Mouse (Mus musculus): ENCODE measurements around the gene Prkra. TPM values are rescaled to one million over a fixed set of nuclear protein-coding genes. Genes with fewer than 3 reads are reported as not detected.

Gene Prkra
- polyA plus RNA-seq, 1 experiment: 17.0 TPM

- DNase-seq: peak; percentile 96
- Histone ChIP-seq H3K27ac (ENCODE audit: insufficient read depth, low read depth, low read length) (peak within 1 kb of the TSS; percentile 58), H3K36me3 (ENCODE audit: control insufficient read depth, insufficient read depth, low read length) (no peaks in the 10 kb centered on the region), H3K27me3 (replicated peaks; ENCODE audit: control insufficient read depth, insufficient read depth, low read length) (no peaks in the 10 kb centered on the region), H3K4me3 (ENCODE audit: insufficient read depth, low read depth, low read length) (peak within 1 kb of the TSS; percentile 57), H3K4me1 (ENCODE audit: control insufficient read depth, insufficient read depth, low read length) (peaks cover 5% of the 10 kb centered on the region; the same call in 1 of the 2 replicates)
- under 1% methylated on average over 17 of the region's 17 CpGs for WGBS
- TF ChIP-seq POLR2A (IDR thresholded peaks at IDR 0.05; ENCODE audit: low read depth, low read length) (peak; percentile 77), CTCF (conservative IDR thresholded peaks at IDR 0.05; ENCODE audit: insufficient read depth, insufficient read length, low read depth, low read length) (no peak)
Measured at GRCm38 (mm10) chr2:76672966-76673392, 25.2 kb upstream of the Prkra start, which contains the start of gene Fkbp7. Gene Fkbp7, minus strand, starts transcription at chr2:76673116.

- Histone ChIP-seq H3K27ac (ENCODE audit: insufficient read depth, low read depth, low read length) (peak overlapping the region; percentile 58; the same call in 1 of the 2 replicates), H3K4me3 (ENCODE audit: insufficient read depth, low read depth, low read length) (peak overlapping the region; percentile 57), H3K36me3 (ENCODE audit: control insufficient read depth, insufficient read depth, low read length) (no peaks in the 10 kb centered on the region), H3K4me1 (ENCODE audit: control insufficient read depth, insufficient read depth, low read length) (peaks cover 5% of the 10 kb centered on the region; the same call in 1 of the 2 replicates), H3K27me3 (replicated peaks; ENCODE audit: control insufficient read depth, insufficient read depth, low read length) (no peaks in the 10 kb centered on the region)
- DNase-seq: no peak
- WGBS: 4% methylated on average over 9 of the region's 9 CpGs
- TF ChIP-seq CTCF (conservative IDR thresholded peaks at IDR 0.05; ENCODE audit: insufficient read depth, insufficient read length, low read depth, low read length): no peak
- no peak for TF ChIP-seq POLR2A (IDR thresholded peaks at IDR 0.05; ENCODE audit: low read depth, low read length)
Measured at GRCm38 (mm10) chr2:76672134-76672745, 24.4 kb upstream of the Prkra start.

GRCm38 (mm10) chr2:76671641-76672040, 23.8 kb upstream of the Prkra start:
- 79% methylated on average over 6 of the region's 6 CpGs for WGBS
- Histone ChIP-seq H3K4me1 (ENCODE audit: control insufficient read depth, insufficient read depth, low read length) (peaks cover 3% of the 10 kb centered on the region; the same call in 1 of the 2 replicates), H3K27me3 (replicated peaks; ENCODE audit: control insufficient read depth, insufficient read depth, low read length) (no peaks in the 10 kb centered on the region), H3K4me3 (ENCODE audit: insufficient read depth, low read depth, low read length) (no peak overlapping the region), H3K27ac (ENCODE audit: insufficient read depth, low read depth, low read length) (no peak overlapping the region), H3K36me3 (ENCODE audit: control insufficient read depth, insufficient read depth, low read length) (no peaks in the 10 kb centered on the region)
- TF ChIP-seq POLR2A (IDR thresholded peaks at IDR 0.05; ENCODE audit: low read depth, low read length) (no peak), CTCF (conservative IDR thresholded peaks at IDR 0.05; ENCODE audit: insufficient read depth, insufficient read length, low read depth, low read length) (no peak)
- no peak for DNase-seq

GRCm38 (mm10) chr2:76667200-76667599, 19.4 kb upstream of the Prkra start:
- H3K36me3 ChIP-seq (ENCODE audit: control insufficient read depth, insufficient read depth, low read length): peaks cover 1% of the 10 kb centered on the region; the same call in 1 of the 2 replicates
- H3K4me1 ChIP-seq (ENCODE audit: control insufficient read depth, insufficient read depth, low read length): peaks cover 3% of the 10 kb centered on the region; the same call in 1 of the 2 replicates
- no peak for DNase-seq
- no peak overlapping the region for H3K4me3 ChIP-seq (ENCODE audit: insufficient read depth, low read depth, low read length)
- WGBS: 58% methylated on average over 5 of the region's 5 CpGs
- no peak overlapping the region for H3K27ac ChIP-seq (ENCODE audit: insufficient read depth, low read depth, low read length)
- TF ChIP-seq POLR2A (IDR thresholded peaks at IDR 0.05; ENCODE audit: low read depth, low read length): no peak
- no peak for TF ChIP-seq CTCF (conservative IDR thresholded peaks at IDR 0.05; ENCODE audit: insufficient read depth, insufficient read length, low read depth, low read length)
- H3K27me3 ChIP-seq (replicated peaks; ENCODE audit: control insufficient read depth, insufficient read depth, low read length): no peaks in the 10 kb centered on the region

GRCm38 (mm10) chr2:76665531-76665930, 17.7 kb upstream of the Prkra start:
- WGBS: 64% methylated on average over 7 of the region's 7 CpGs
- Histone ChIP-seq H3K4me1 (ENCODE audit: control insufficient read depth, insufficient read depth, low read length) (peaks cover 3% of the 10 kb centered on the region; the same call in 1 of the 2 replicates), H3K36me3 (ENCODE audit: control insufficient read depth, insufficient read depth, low read length) (peaks cover 1% of the 10 kb centered on the region; the same call in 1 of the 2 replicates), H3K4me3 (ENCODE audit: insufficient read depth, low read depth, low read length) (no peak overlapping the region), H3K27me3 (replicated peaks; ENCODE audit: control insufficient read depth, insufficient read depth, low read length) (no peaks in the 10 kb centered on the region), H3K27ac (ENCODE audit: insufficient read depth, low read depth, low read length) (no peak overlapping the region)
- TF ChIP-seq CTCF (conservative IDR thresholded peaks at IDR 0.05; ENCODE audit: insufficient read depth, insufficient read length, low read depth, low read length): no peak
- no peak for TF ChIP-seq POLR2A (IDR thresholded peaks at IDR 0.05; ENCODE audit: low read depth, low read length)
- DNase-seq: peak; percentile 77

- Histone ChIP-seq H3K4me3 (ENCODE audit: insufficient read depth, low read depth, low read length) (no peak overlapping the region), H3K4me1 (ENCODE audit: control insufficient read depth, insufficient read depth, low read length) (no peaks in the 10 kb centered on the region), H3K27ac (ENCODE audit: insufficient read depth, low read depth, low read length) (no peak overlapping the region), H3K27me3 (replicated peaks; ENCODE audit: control insufficient read depth, insufficient read depth, low read length) (no peaks in the 10 kb centered on the region), H3K36me3 (ENCODE audit: control insufficient read depth, insufficient read depth, low read length) (no peaks in the 10 kb centered on the region)
- 36% methylated on average over 8 of the region's 8 CpGs for WGBS
- DNase-seq: no peak
- TF ChIP-seq POLR2A (IDR thresholded peaks at IDR 0.05; ENCODE audit: low read depth, low read length) (no peak), CTCF (conservative IDR thresholded peaks at IDR 0.05; ENCODE audit: insufficient read depth, insufficient read length, low read depth, low read length) (no peak)
Measured at GRCm38 (mm10) chr2:76659419-76659818, 11.6 kb upstream of the Prkra start.

GRCm38 (mm10) chr2:76658551-76658950, 10.7 kb upstream of the Prkra start:
- H3K36me3 ChIP-seq (ENCODE audit: control insufficient read depth, insufficient read depth, low read length): no peaks in the 10 kb centered on the region
- no peak overlapping the region for H3K4me3 ChIP-seq (ENCODE audit: insufficient read depth, low read depth, low read length)
- DNase-seq: no peak
- no peaks in the 10 kb centered on the region for H3K27me3 ChIP-seq (replicated peaks; ENCODE audit: control insufficient read depth, insufficient read depth, low read length)
- 71% methylated on average over 13 of the region's 13 CpGs for WGBS
- no peak overlapping the region for H3K27ac ChIP-seq (ENCODE audit: insufficient read depth, low read depth, low read length)
- H3K4me1 ChIP-seq (ENCODE audit: control insufficient read depth, insufficient read depth, low read length): no peaks in the 10 kb centered on the region
- TF ChIP-seq CTCF (conservative IDR thresholded peaks at IDR 0.05; ENCODE audit: insufficient read depth, insufficient read length, low read depth, low read length) (no peak), POLR2A (IDR thresholded peaks at IDR 0.05; ENCODE audit: low read depth, low read length) (no peak)
